In genomic region chr9:105693854-105694253, GRCm38 (mm10) we compare ENCODE assay signal across 8 mouse cellular contexts. TPM values are rescaled to one million over a fixed set of nuclear protein-coding genes. Genes with fewer than 3 reads are reported as not detected.
DNase-seq lines count a peak whose midpoint lies in the region; ATAC-seq and TF ChIP-seq lines count a peak whose summit lies in the region.

No protein-coding gene starts in this region.

- peak; percentile 64 for TF ChIP-seq CTCF in cerebellum, adult 2 months (IDR thresholded peaks at IDR 0.05; ENCODE audit: borderline replicate concordance, insufficient read depth, low read depth, low read length)
- peak; percentile 93 for TF ChIP-seq CTCF in intestine, postnatal 0 days (IDR thresholded peaks at IDR 0.05; ENCODE audit: low read depth)
- TF ChIP-seq CTCF in testis, adult 2 months (IDR thresholded peaks at IDR 0.05; ENCODE audit: control insufficient read depth, insufficient read depth, insufficient replicate concordance, low read depth, low read length) = peak; percentile 78

- peak; percentile 95 for DNase-seq in heart, adult 11 months
- peak; percentile 49 to 62 for DNase-seq in cerebellum, adult 2 months
- peak; percentile 70 for DNase-seq in gastrocnemius, adult 18-20 months (ENCODE audit: low spot score)
- peak; percentile 95 for DNase-seq in limb, embryonic 11.5 days (ENCODE audit: low spot score)
- peak; percentile 11 for DNase-seq in naive thymus-derived CD4-positive, alpha-beta T cell, adult 2 months (ENCODE audit: low read depth)

- WGBS in heart, embryonic 11.5 days (ENCODE audit: insufficient replicate concordance) = 5% methylated on average over 5 of the region's 5 CpGs
- WGBS in cerebellum, adult 2 months = 2% methylated on average over 5 of the region's 5 CpGs
- 6% methylated on average over 5 of the region's 5 CpGs for WGBS in intestine, postnatal 0 days
- 6% methylated on average over 5 of the region's 5 CpGs for WGBS in limb, embryonic 11.5 days

- no peak overlapping the region for H3K27ac ChIP-seq in heart, embryonic 11.5 days (ENCODE audit: low read depth, low read length)
- H3K27ac ChIP-seq in cerebellum, adult 2 months (ENCODE audit: insufficient read depth, low read length) = no peak overlapping the region
- no peak overlapping the region for H3K27ac ChIP-seq in intestine, postnatal 0 days (ENCODE audit: low read depth, low read length)
- no peak overlapping the region for H3K27ac ChIP-seq in limb, embryonic 11.5 days (replicated peaks; ENCODE audit: low read depth, low read length)
- H3K27ac ChIP-seq in testis, adult 2 months (ENCODE audit: control insufficient read depth, insufficient read depth, low read depth, low read length) = no peak overlapping the region

- ATAC-seq in heart, embryonic 11.5 days (replicated peaks; ENCODE audit: insufficient number of reproducible peaks, low FRiP score, low TSS enrichment) = no peak
- ATAC-seq in intestine, postnatal 0 days = 0 out of 2 replicates have a peak, but pooled peaks have one; percentile 31
- ATAC-seq in limb, embryonic 11.5 days (ENCODE audit: insufficient number of reproducible peaks, low FRiP score, low TSS enrichment, low read depth) = peak; percentile 57; the same call in 1 of the 2 replicates

- H3K4me3 ChIP-seq in heart, embryonic 11.5 days (ENCODE audit: low read depth, low read length) = no peak overlapping the region
- no peak overlapping the region for H3K4me3 ChIP-seq in cerebellum, adult 2 months (replicated peaks; ENCODE audit: insufficient read depth, low read depth, low read length)
- H3K4me3 ChIP-seq in intestine, postnatal 0 days (ENCODE audit: low read depth, low read length) = no peak overlapping the region
- H3K4me3 ChIP-seq in limb, embryonic 11.5 days (ENCODE audit: low read depth, low read length) = no peak overlapping the region
- H3K4me3 ChIP-seq in testis, adult 2 months (ENCODE audit: control insufficient read depth, low read depth, low read length) = no peak overlapping the region

- H3K4me1 ChIP-seq in heart, embryonic 11.5 days (ENCODE audit: control insufficient read depth, insufficient read depth, low read length) = peaks cover 14% of the 10 kb centered on the region
- no peaks in the 10 kb centered on the region for H3K4me1 ChIP-seq in cerebellum, adult 2 months (ENCODE audit: control insufficient read depth, insufficient read depth, low read length)
- no peaks in the 10 kb centered on the region for H3K4me1 ChIP-seq in intestine, postnatal 0 days (replicated peaks; ENCODE audit: control insufficient read depth, insufficient read depth, low read length)
- no peaks in the 10 kb centered on the region for H3K4me1 ChIP-seq in limb, embryonic 11.5 days (ENCODE audit: control insufficient read depth, insufficient read depth, low read length)
- H3K4me1 ChIP-seq in testis, adult 2 months (ENCODE audit: control insufficient read depth, insufficient read depth, low read length) = peaks cover 2% of the 10 kb centered on the region; the same call in 1 of the 2 replicates

- H3K9ac ChIP-seq in heart, embryonic 11.5 days (ENCODE audit: low read depth, low read length) = no peak overlapping the region
- H3K9ac ChIP-seq in intestine, postnatal 0 days (ENCODE audit: low read depth, low read length) = no peak overlapping the region
- no peak overlapping the region for H3K9ac ChIP-seq in limb, embryonic 11.5 days (ENCODE audit: low read length)

- no peak for TF ChIP-seq POLR2A in cerebellum, adult 2 months (IDR thresholded peaks at IDR 0.05; ENCODE audit: borderline replicate concordance, insufficient read depth, low read length)
- TF ChIP-seq POLR2A in testis, adult 2 months (IDR thresholded peaks at IDR 0.05; ENCODE audit: control insufficient read depth, low read depth, low read length) = no peak

- peaks cover 3% of the 10 kb centered on the region; the same call in 1 of the 2 replicates for H3K27me3 ChIP-seq in heart, embryonic 11.5 days (ENCODE audit: control insufficient read depth, insufficient read depth, low read length)
- H3K27me3 ChIP-seq in cerebellum, adult 2 months (ENCODE audit: control insufficient read depth, insufficient read depth, low read length) = no peaks in the 10 kb centered on the region
- H3K27me3 ChIP-seq in intestine, postnatal 0 days (replicated peaks; ENCODE audit: control insufficient read depth, insufficient read depth, low read length) = 0 out of 2 replicates have a peak, but pooled peaks cover under 1% of the 10 kb centered on the region
- no peaks in the 10 kb centered on the region for H3K27me3 ChIP-seq in limb, embryonic 11.5 days (ENCODE audit: control insufficient read depth, insufficient read depth, low read length)
- no peaks in the 10 kb centered on the region for H3K27me3 ChIP-seq in testis, adult 2 months (ENCODE audit: control insufficient read depth, insufficient read depth, low read length)

- no peaks in the 10 kb centered on the region for H3K36me3 ChIP-seq in heart, embryonic 11.5 days (ENCODE audit: control insufficient read depth, insufficient read depth, low read length)
- no peaks in the 10 kb centered on the region for H3K36me3 ChIP-seq in intestine, postnatal 0 days (ENCODE audit: control insufficient read depth, insufficient read depth)
- no peaks in the 10 kb centered on the region for H3K36me3 ChIP-seq in limb, embryonic 11.5 days (ENCODE audit: control insufficient read depth, insufficient read depth, low read length)
- H3K36me3 ChIP-seq in testis, adult 2 months (ENCODE audit: control insufficient read depth, insufficient read depth, low read length) = 0 out of 2 replicates have a peak, but pooled peaks cover 1% of the 10 kb centered on the region

- no peaks in the 10 kb centered on the region for H3K9me3 ChIP-seq in heart, embryonic 11.5 days (replicated peaks; ENCODE audit: control insufficient read depth, low read length)
- no peaks in the 10 kb centered on the region for H3K9me3 ChIP-seq in intestine, postnatal 0 days (ENCODE audit: control insufficient read depth)
- no peaks in the 10 kb centered on the region for H3K9me3 ChIP-seq in limb, embryonic 11.5 days (ENCODE audit: control insufficient read depth, low read length)

- no peak overlapping the region for H3K4me2 ChIP-seq in heart, embryonic 11.5 days
- H3K4me2 ChIP-seq in intestine, postnatal 0 days (replicated peaks; ENCODE audit: low read depth) = no peak overlapping the region
- H3K4me2 ChIP-seq in limb, embryonic 11.5 days (ENCODE audit: low read depth, severe bottlenecking) = no peak overlapping the region

RNA-seq across cellular contexts. Expression of gene Pik3r4, which starts 51.1 kb away (rescaled TPM):
- 16.1 and 18.9 TPM in 2 replicates for polyA plus RNA-seq in heart, embryonic 11.5 days (2014; fragmentation: Nextera tagmentation; extraction: Ambion mirVana)
- polyA plus RNA-seq in cerebellum, adult 2 months (2012; rRNA removed) = 24.5 and 24.8 TPM in 2 replicates
- total RNA-seq in gastrocnemius, adult 18-20 months (2021) = 10 to 100 TPM; 10.3 to 12.8 TPM
- 8.4 and 8.9 TPM in 2 replicates for polyA plus RNA-seq in intestine, postnatal 0 days (2015; fragmentation: Nextera tagmentation; extraction: Ambion mirVana)
- 28.4 and 29.6 TPM in 2 replicates for polyA plus RNA-seq in limb, embryonic 11.5 days (2014; fragmentation: Nextera tagmentation; extraction: Ambion mirVana)
- polyA plus RNA-seq in testis, adult 2 months (2012; rRNA removed) = 8.2 and 8.6 TPM in 2 replicates

Comparison
In these comparisons a context has a peak if more than half of its experiments do, and no peak if none do; other contexts are left out.
1. DNase-seq: peak in every context shown above with its lines; median percentile 95 in heart, adult 11 months; 95 in limb, embryonic 11.5 days; 70 in gastrocnemius, adult 18-20 months; 56 in cerebellum, adult 2 months; 11 in naive thymus-derived CD4-positive, alpha-beta T cell, adult 2 months.